ENCODE assay signal across 25 mouse cellular contexts in genomic region chr10:52545566-52545965, GRCm38 (mm10).
"Had no signal": no experiment of that assay in that cellular context is flagged by ENCODE, and none has a peak within 500 bp of the region (broad histone marks: within the 10 kb centered on the region; RNA-seq: fewer than 3 reads in every experiment).

No protein-coding gene starts in this region.

- H3K27me3 ChIP-seq: heart, embryonic 13.5 days; heart, embryonic 15.5 days; hindbrain, embryonic 13.5 days; hindbrain, embryonic 15.5 days; limb, embryonic 13.5 days; limb, embryonic 15.5 days; liver, embryonic 12.5 days had no signal

- ATAC-seq: hindbrain, postnatal 0 days; intestine, embryonic 16.5 days; liver, embryonic 12.5 days had no signal

- H3K4me3 ChIP-seq: heart, embryonic 13.5 days; heart, embryonic 15.5 days; hindbrain, embryonic 13.5 days; hindbrain, embryonic 15.5 days; layer of hippocampus, adult 2 months; limb, embryonic 13.5 days; limb, embryonic 15.5 days; liver, embryonic 12.5 days had no signal

- H3K9ac ChIP-seq: heart, embryonic 13.5 days; heart, embryonic 15.5 days; hindbrain, embryonic 13.5 days; hindbrain, embryonic 15.5 days; limb, embryonic 13.5 days; limb, embryonic 15.5 days; liver, embryonic 12.5 days; liver, embryonic 14.5 days had no signal

- DNase-seq: gastrocnemius, postnatal 10 days; gastrocnemius, postnatal 25 days; heart, adult 18-20 months; heart, postnatal 14 days; heart, postnatal 36 days; kidney, adult 11 months; kidney, adult 2 months; kidney, adult 9 months; kidney, postnatal 10 days; kidney, postnatal 25 days; kidney, postnatal 4 days; layer of hippocampus, postnatal 36 days; left cerebral cortex, postnatal 4 days had no signal

- H3K4me2 ChIP-seq: heart, embryonic 11.5 days; heart, embryonic 13.5 days; heart, embryonic 15.5 days; hindbrain, embryonic 13.5 days; hindbrain, embryonic 15.5 days; limb, embryonic 13.5 days; limb, embryonic 15.5 days; liver, embryonic 12.5 days had no signal

- H3K27ac ChIP-seq: heart, embryonic 13.5 days; heart, embryonic 15.5 days; hindbrain, embryonic 13.5 days; hindbrain, embryonic 15.5 days; hindbrain, postnatal 0 days; layer of hippocampus, adult 2 months; limb, embryonic 13.5 days; limb, embryonic 15.5 days; liver, embryonic 12.5 days; liver, embryonic 14.5 days had no signal

- H3K4me1 ChIP-seq: heart, embryonic 13.5 days; heart, embryonic 15.5 days; hindbrain, embryonic 13.5 days; hindbrain, embryonic 15.5 days; limb, embryonic 13.5 days; limb, embryonic 15.5 days; liver, embryonic 12.5 days had no signal

- H3K36me3 ChIP-seq: heart, embryonic 13.5 days; heart, embryonic 15.5 days; hindbrain, embryonic 13.5 days; hindbrain, embryonic 15.5 days; limb, embryonic 13.5 days; limb, embryonic 15.5 days; liver, embryonic 12.5 days had no signal

- H3K9me3 ChIP-seq: heart, embryonic 15.5 days; hindbrain, embryonic 13.5 days; hindbrain, embryonic 15.5 days; limb, embryonic 13.5 days; limb, embryonic 15.5 days had no signal
